Mouse (Mus musculus) right cerebral cortex, postnatal 25 days (tissue): ENCODE measurements around the gene Mybpc3.

ENCODE experiments used
- DNase-seq: peaks from one replicate; pipeline ENCODE4 v3.0.0; 2022

The Mybpc3 gene

GRCm38 (mm10) chr2:91117585-91118275 lies at the start of gene Mybpc3:
Mybpc3 (plus strand) TSS chr2:91118144.
- DNase-seq, result no peak

- DNase-seq, result no peak
These were observed 49.6 kb upstream of the Mybpc3 start for GRCm38 (mm10) chr2:91068162-91068871.

GRCm38 (mm10) chr2:91068872-91069165 lies 49.1 kb upstream of the Mybpc3 start:
- no peak for DNase-seq

GRCm38 (mm10) chr2:91069306-91070000 lies 48.5 kb upstream of the Mybpc3 start:
- DNase-seq, result no peak

GRCm38 (mm10) chr2:91070076-91070800 lies 47.7 kb upstream of the Mybpc3 start, which contains the start of gene Slc39a13:
Slc39a13 (minus strand) TSS chr2:91070417.
- peak; percentile 95 for DNase-seq

GRCm38 (mm10) chr2:91071059-91071458 lies 46.9 kb upstream of the Mybpc3 start:
- DNase-seq, result no peak

GRCm38 (mm10) chr2:91072092-91072491 lies 45.9 kb upstream of the Mybpc3 start:
- DNase-seq, result no peak

- no peak for DNase-seq
These were observed 40.0 kb upstream of the Mybpc3 start for GRCm38 (mm10) chr2:91077957-91078313.

- no peak for DNase-seq
These were observed 39.5 kb upstream of the Mybpc3 start for GRCm38 (mm10) chr2:91078314-91079025.

GRCm38 (mm10) chr2:91079026-91079384 lies 38.9 kb upstream of the Mybpc3 start:
- DNase-seq, result no peak

GRCm38 (mm10) chr2:91080784-91081513 lies 37.0 kb upstream of the Mybpc3 start:
- DNase-seq, result no peak

- no peak for DNase-seq
These were observed 35.9 kb upstream of the Mybpc3 start, which contains the start of gene Spi1 for GRCm38 (mm10) chr2:91081775-91082695. Spi1 (plus strand) TSS chr2:91082390.

- no peak for DNase-seq
These were observed 35.1 kb upstream of the Mybpc3 start for GRCm38 (mm10) chr2:91082844-91083243.

- no peak for DNase-seq
These were observed 34.5 kb upstream of the Mybpc3 start for GRCm38 (mm10) chr2:91083366-91083940.

GRCm38 (mm10) chr2:91084179-91084820 lies 33.6 kb upstream of the Mybpc3 start:
- no peak for DNase-seq

GRCm38 (mm10) chr2:91085494-91086391 lies 32.2 kb upstream of the Mybpc3 start:
- DNase-seq, result no peak

- DNase-seq, result no peak
These were observed 31.3 kb upstream of the Mybpc3 start for GRCm38 (mm10) chr2:91086392-91087237.

GRCm38 (mm10) chr2:91087453-91087852 lies 30.5 kb upstream of the Mybpc3 start:
- DNase-seq, result no peak
